Mouse (Mus musculus) cerebellum, postnatal 10 days (tissue): ENCODE data around the gene Sorbs1.

ENCODE experiments used
- DNase-seq, 2 experiments: peaks; one replicate each; pipeline ENCODE4 v3.0.0; 2021; ENCODE audit warnings: mixed read lengths in 2 of 2

Sorbs1 gene

GRCm38 (mm10) chr19:40341141-40341540 lies 172.4 kb downstream of the Sorbs1 start:
- no peak for DNase-seq

- DNase-seq: no peak
These were observed 176.9 kb downstream of the Sorbs1 start for GRCm38 (mm10) chr19:40336694-40337093.

DNA sequence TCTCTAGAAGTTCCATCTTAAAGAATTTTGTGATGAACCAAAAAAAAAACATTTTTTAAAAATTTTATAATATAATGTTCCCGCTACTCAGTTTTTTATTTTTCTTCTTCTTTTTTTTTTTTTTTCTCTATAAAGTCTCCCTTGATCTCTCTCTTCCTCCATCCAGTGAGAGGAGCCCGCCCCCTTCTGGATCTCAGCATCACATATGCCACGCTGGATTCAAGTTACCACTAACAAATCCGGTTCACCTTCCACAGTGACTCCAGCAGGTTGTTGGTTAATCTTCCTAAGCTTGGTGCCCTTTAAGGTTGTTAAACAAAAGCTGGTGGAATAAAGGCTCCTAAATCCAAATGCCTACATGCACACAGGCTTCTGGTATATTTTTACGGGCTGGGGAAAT lies 179.7 kb downstream of the Sorbs1 start:
- DNase-seq: no peak

- DNase-seq: no peak
These were observed 180.5 kb downstream of the Sorbs1 start for GRCm38 (mm10) chr19:40333081-40333480.

DNA sequence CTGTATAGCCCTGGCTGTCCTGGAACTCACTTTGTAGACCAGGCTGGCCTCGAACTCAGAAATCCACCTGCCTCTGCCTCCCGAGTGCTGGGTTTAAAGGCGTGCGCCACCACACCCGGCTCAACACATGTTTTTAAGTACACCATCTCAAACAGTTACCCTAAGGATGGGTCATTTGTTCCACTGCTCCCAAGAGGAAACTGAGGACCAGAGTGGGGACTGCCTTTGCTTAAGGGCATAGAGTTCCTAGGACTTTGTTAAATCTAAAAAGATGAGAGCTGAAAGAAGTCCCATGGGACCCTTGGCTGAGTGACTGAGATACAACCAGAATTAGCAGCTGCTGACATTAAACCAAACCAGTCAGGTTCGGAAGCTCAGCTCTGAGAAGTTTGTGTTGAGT lies 181.3 kb downstream of the Sorbs1 start:
- no peak for DNase-seq

- DNase-seq: no peak
These were observed 181.7 kb downstream of the Sorbs1 start for GRCm38 (mm10) chr19:40331846-40332245.

GRCm38 (mm10) chr19:40326126-40326525 lies 187.5 kb downstream of the Sorbs1 start:
- DNase-seq: no peak

GRCm38 (mm10) chr19:40325381-40325780 lies 188.2 kb downstream of the Sorbs1 start:
- no peak for DNase-seq

- DNase-seq: no peak
These were observed 191.4 kb downstream of the Sorbs1 start for GRCm38 (mm10) chr19:40322226-40322625.

GRCm38 (mm10) chr19:40319199-40319598 lies 194.4 kb downstream of the Sorbs1 start:
- no peak for DNase-seq

DNA sequence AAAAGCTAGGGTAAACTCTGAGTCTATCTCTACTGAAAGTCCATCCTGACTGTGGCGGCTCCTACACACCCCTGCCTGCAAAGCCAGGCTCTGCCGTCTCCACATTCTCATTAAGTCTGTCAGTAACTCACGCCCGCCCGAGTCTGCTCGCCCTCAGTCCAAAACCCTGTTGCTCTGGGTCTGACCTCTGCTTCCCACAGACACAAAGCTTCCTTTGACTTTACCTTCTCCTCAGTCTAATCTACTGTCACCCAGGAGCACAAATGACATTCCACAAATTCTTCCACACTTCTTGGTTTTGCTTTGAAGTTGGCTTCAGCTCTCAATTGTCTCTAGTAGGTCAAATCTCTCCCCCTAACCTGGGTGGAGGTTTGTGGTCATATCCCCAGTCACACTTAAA lies 195.1 kb downstream of the Sorbs1 start:
- no peak for DNase-seq

DNA sequence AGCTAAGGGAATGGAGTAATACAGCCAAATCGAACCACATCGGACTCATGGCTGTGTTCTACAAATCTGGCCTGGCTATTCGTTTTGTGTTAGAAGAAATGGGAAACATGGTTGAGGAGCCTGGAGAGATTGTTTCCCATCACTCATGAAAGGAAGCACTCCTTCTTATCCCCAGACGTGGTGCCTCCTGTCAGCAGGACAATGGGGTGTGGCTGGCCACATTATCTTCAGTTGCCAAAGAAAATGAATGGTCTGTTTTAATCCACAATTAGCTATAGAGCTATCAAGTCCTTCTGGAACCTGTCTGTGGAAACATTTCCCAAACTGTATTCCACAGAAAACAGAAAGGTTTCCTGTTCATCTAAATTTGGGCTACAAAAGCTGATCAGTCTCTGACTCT lies 196.6 kb downstream of the Sorbs1 start:
- DNase-seq: no peak

- DNase-seq: no peak
These were observed 199.3 kb downstream of the Sorbs1 start for GRCm38 (mm10) chr19:40314252-40314651.

GRCm38 (mm10) chr19:40311631-40312030 lies 201.9 kb downstream of the Sorbs1 start:
- DNase-seq: no peak

GRCm38 (mm10) chr19:40310410-40311130 lies 203.0 kb downstream of the Sorbs1 start:
- no peak for DNase-seq

DNA sequence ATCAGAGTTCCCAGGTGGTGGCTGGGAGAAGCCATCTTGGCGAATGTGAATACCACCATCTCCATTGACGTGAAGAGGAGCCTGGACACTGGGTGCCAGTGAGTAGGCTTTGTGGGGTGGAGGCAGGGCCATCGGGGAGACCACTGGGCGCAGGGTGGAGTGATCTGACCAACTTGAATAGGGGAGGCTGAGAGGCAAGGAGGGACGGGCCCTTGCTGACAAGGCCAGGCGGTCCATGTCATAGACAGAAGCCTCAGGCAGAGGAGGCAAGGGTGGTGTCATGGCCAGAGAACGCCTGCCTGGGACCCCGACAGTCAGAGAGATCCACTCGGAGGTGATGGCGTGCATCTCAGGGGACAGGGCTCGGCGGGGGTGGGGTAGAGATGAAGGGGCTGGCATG lies 203.7 kb downstream of the Sorbs1 start:
- no peak for DNase-seq

- DNase-seq: no peak
These were observed 206.0 kb downstream of the Sorbs1 start for GRCm38 (mm10) chr19:40307550-40307949.

- no peak for DNase-seq
These were observed 206.9 kb downstream of the Sorbs1 start for GRCm38 (mm10) chr19:40306631-40307030.

- DNase-seq: no peak
These were observed 208.1 kb downstream of the Sorbs1 start for GRCm38 (mm10) chr19:40305456-40305855.

DNA sequence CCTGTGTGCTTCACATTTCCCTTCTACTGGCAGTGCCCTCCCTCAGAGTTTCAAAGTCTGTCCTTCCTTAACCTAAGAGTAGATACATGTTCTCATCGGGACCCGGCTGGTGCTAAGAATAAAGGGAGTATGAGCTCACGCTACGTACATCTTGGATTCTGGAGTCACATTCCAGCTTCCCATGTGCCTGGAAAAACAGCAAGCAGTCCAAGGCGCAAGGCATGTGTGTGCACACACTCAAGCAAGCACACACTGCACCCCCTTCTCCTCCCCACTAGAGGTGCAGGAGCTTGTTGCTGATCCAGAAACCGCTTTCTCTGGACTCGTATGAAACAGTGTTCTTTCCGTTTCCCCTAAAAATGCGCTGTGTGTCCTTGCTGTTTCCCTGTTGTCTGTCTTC lies 210.7 kb downstream of the Sorbs1 start:
- DNase-seq: no peak

GRCm38 (mm10) chr19:40302477-40302876 lies 211.1 kb downstream of the Sorbs1 start:
- no peak for DNase-seq

- DNase-seq: no peak
These were observed 213.4 kb downstream of the Sorbs1 start for GRCm38 (mm10) chr19:40299983-40300759.

GRCm38 (mm10) chr19:40299182-40299581 lies 214.4 kb downstream of the Sorbs1 start:
- no peak for DNase-seq

DNA sequence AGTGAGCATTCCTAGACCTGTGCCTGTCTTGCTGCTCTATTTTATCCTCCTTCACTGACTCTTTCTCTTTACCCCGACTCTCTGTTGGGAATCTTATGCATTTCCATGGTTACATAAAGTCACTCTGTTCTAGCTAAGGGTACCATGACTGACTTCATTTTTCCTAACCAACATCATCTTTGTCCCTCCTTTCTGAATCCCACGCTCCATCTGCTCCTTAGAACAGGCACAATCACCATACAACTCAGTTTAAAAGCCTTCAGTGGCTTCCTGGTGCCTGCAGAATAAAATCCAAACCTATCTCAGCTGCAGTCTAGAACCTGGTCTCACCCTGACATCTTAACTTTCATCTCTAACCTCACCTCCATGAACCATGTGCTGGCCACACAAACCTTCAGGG lies 215.0 kb downstream of the Sorbs1 start:
- no peak for DNase-seq

GRCm38 (mm10) chr19:40297798-40298144 lies 215.8 kb downstream of the Sorbs1 start:
- DNase-seq: no peak
